Comparison of ENCODE assay signal across 23 mouse cellular contexts in the genomic region with DNA sequence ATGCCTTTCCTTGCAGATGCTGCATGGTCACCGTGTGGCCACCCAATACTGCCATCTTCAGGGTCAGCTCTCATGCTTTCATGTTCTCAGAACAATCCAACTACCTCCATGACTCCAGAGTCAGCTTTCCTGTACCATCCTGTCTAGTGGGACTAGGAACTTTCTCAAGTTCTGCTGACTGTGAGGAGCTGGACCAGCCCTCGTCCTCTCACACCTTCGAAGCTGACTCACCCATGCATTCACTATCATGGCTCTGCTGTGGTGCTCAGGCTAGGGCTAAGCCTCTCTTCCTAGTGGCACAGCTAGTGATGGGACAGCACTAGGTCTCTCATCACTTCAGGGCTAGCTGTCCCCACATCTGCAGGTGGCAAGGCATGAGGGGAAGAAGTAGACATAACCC. TPM values are rescaled to one million over a fixed set of nuclear protein-coding genes. Genes with fewer than 3 reads are reported as not detected.
DNase-seq lines count a peak whose midpoint lies in the region; ATAC-seq and TF ChIP-seq lines count a peak whose summit lies in the region.
"Had no signal": no experiment of that assay in that cellular context is flagged by ENCODE, and none has a peak within 500 bp of the region (broad histone marks: within the 10 kb centered on the region; RNA-seq: fewer than 3 reads in every experiment).

No protein-coding gene starts in this region.

- H3K27ac ChIP-seq in intestine, postnatal 0 days (ENCODE audit: low read depth, low read length) = no peak overlapping the region
- H3K27ac ChIP-seq in intestine, embryonic 16.5 days (ENCODE audit: low read length) = no peak overlapping the region
- H3K27ac ChIP-seq in lung, postnatal 0 days (ENCODE audit: low read length) = no peak overlapping the region
- peak overlapping the region; percentile 63 for H3K27ac ChIP-seq in macrophage
- H3K27ac ChIP-seq: embryonic facial prominence, embryonic 10.5 days; forebrain, embryonic 10.5 days; heart, adult 2 months; heart, embryonic 15.5 days; hindbrain, embryonic 10.5 days; hindbrain, embryonic 14.5 days had no signal

- TF ChIP-seq POLR2A in lung, adult 2 months (IDR thresholded peaks at IDR 0.05; ENCODE audit: borderline replicate concordance, extremely low read depth, low read depth, low read length) = no peak

- H3K9ac ChIP-seq in intestine, postnatal 0 days (ENCODE audit: low read depth, low read length) = no peak overlapping the region
- H3K9ac ChIP-seq in intestine, embryonic 16.5 days (ENCODE audit: low read depth, low read length) = no peak overlapping the region
- H3K9ac ChIP-seq in lung, postnatal 0 days (replicated peaks; ENCODE audit: low read depth) = no peak overlapping the region
- H3K9ac ChIP-seq: heart, embryonic 15.5 days; hindbrain, embryonic 14.5 days had no signal

- no peaks in the 10 kb centered on the region for H3K36me3 ChIP-seq in intestine, postnatal 0 days (ENCODE audit: control insufficient read depth, insufficient read depth)
- H3K36me3 ChIP-seq in intestine, embryonic 16.5 days (ENCODE audit: control insufficient read depth, insufficient read depth, low read length) = no peaks in the 10 kb centered on the region
- H3K36me3 ChIP-seq in lung, postnatal 0 days (ENCODE audit: insufficient read depth, low read length) = no peaks in the 10 kb centered on the region
- no peaks in the 10 kb centered on the region for H3K36me3 ChIP-seq in macrophage (ENCODE audit: inconsistent target)
- H3K36me3 ChIP-seq: embryonic facial prominence, embryonic 10.5 days; forebrain, embryonic 10.5 days; heart, embryonic 15.5 days; hindbrain, embryonic 10.5 days had no signal

- no peaks in the 10 kb centered on the region for H3K27me3 ChIP-seq in intestine, postnatal 0 days (replicated peaks; ENCODE audit: control insufficient read depth, insufficient read depth, low read length)
- no peaks in the 10 kb centered on the region for H3K27me3 ChIP-seq in intestine, embryonic 16.5 days (replicated peaks; ENCODE audit: control insufficient read depth, insufficient read depth, low read length)
- no peaks in the 10 kb centered on the region for H3K27me3 ChIP-seq in lung, postnatal 0 days (replicated peaks; ENCODE audit: insufficient read depth, low read length)
- H3K27me3 ChIP-seq: heart, embryonic 15.5 days had no signal

- ATAC-seq in intestine, postnatal 0 days = peak; percentile 36; the same call in 1 of the 2 replicates
- no peak for ATAC-seq in intestine, embryonic 16.5 days
- ATAC-seq in lung, postnatal 0 days = no peak
- ATAC-seq: activated CD4-positive, CD25-positive, alpha-beta regulatory T cell, adult 4 months; forebrain, embryonic 14.5 days; Patski had no signal

- no peak for TF ChIP-seq EP300 in lung, postnatal 0 days (IDR thresholded peaks at IDR 0.05)

- no peak overlapping the region for H3K4me3 ChIP-seq in intestine, postnatal 0 days (ENCODE audit: low read depth, low read length)
- H3K4me3 ChIP-seq in intestine, embryonic 16.5 days (ENCODE audit: low read length) = no peak overlapping the region
- H3K4me3 ChIP-seq in lung, postnatal 0 days (ENCODE audit: low read depth, low read length) = no peak overlapping the region
- H3K4me3 ChIP-seq in lung, adult 2 months (replicated peaks; ENCODE audit: extremely low read depth, low read depth, low read length) = no peak overlapping the region
- no peak overlapping the region for H3K4me3 ChIP-seq in macrophage (ENCODE audit: inconsistent target)
- H3K4me3 ChIP-seq: embryonic facial prominence, embryonic 10.5 days; forebrain, embryonic 10.5 days; heart, adult 2 months; heart, embryonic 15.5 days; hindbrain, embryonic 10.5 days had no signal

- DNase-seq in lung, postnatal 0 days (ENCODE audit: low spot score) = no peak
- no peak for DNase-seq in lung, adult 2 months
- DNase-seq in natural killer cell, adult 2 months (ENCODE audit: low spot score in 2 of 2) = no peak
- no peak for DNase-seq in frontal cortex, postnatal 36 days (ENCODE audit: low spot score in 2 of 2)
- DNase-seq: adrenal gland, postnatal 14 days; cerebellum, adult 18-20 months; cerebellum, adult 9-11 months; cerebellum, postnatal 36 days; gastrocnemius, postnatal 10 days; heart, adult 2 months; heart, postnatal 14 days had no signal

- H3K4me1 ChIP-seq in intestine, postnatal 0 days (replicated peaks; ENCODE audit: control insufficient read depth, insufficient read depth, low read length) = peaks cover 3% of the 10 kb centered on the region; the same call in 1 of the 2 replicates
- no peaks in the 10 kb centered on the region for H3K4me1 ChIP-seq in intestine, embryonic 16.5 days (ENCODE audit: control insufficient read depth, insufficient read depth, low read length)
- H3K4me1 ChIP-seq in lung, postnatal 0 days (ENCODE audit: insufficient read depth, low read depth, low read length) = no peaks in the 10 kb centered on the region; the same call in 1 of the 2 replicates
- peaks cover 8% of the 10 kb centered on the region for H3K4me1 ChIP-seq in lung, adult 2 months (ENCODE audit: control insufficient read depth, insufficient read depth, low read length)
- H3K4me1 ChIP-seq: embryonic facial prominence, embryonic 10.5 days; forebrain, embryonic 10.5 days; heart, embryonic 15.5 days; hindbrain, embryonic 10.5 days had no signal

- no peak overlapping the region for H3K4me2 ChIP-seq in intestine, postnatal 0 days (replicated peaks; ENCODE audit: low read depth)
- no peak overlapping the region for H3K4me2 ChIP-seq in intestine, embryonic 16.5 days (ENCODE audit: low read depth, low read length)
- H3K4me2 ChIP-seq in lung, postnatal 0 days (replicated peaks; ENCODE audit: low read depth, low read length) = no peak overlapping the region
- H3K4me2 ChIP-seq: heart, embryonic 11.5 days; heart, embryonic 15.5 days; hindbrain, embryonic 14.5 days had no signal

- 88% methylated on average over 3 of the region's 3 CpGs for WGBS in intestine, postnatal 0 days
- WGBS in intestine, embryonic 16.5 days = 86% methylated on average over 3 of the region's 3 CpGs
- 89% methylated on average over 3 of the region's 3 CpGs for WGBS in lung, postnatal 0 days
- 85% methylated on average over 3 of the region's 3 CpGs for WGBS in lung, adult 2 months
- 96% methylated on average over 3 of the region's 3 CpGs for WGBS in macrophage (ENCODE audit: missing documents)

- TF ChIP-seq CTCF in intestine, postnatal 0 days (IDR thresholded peaks at IDR 0.05; ENCODE audit: low read depth) = no peak
- peak; percentile 16; the same call in 1 of the 2 replicates for TF ChIP-seq CTCF in lung, postnatal 0 days (IDR thresholded peaks at IDR 0.05)
- TF ChIP-seq CTCF in lung, adult 2 months (IDR thresholded peaks at IDR 0.05; ENCODE audit: insufficient read depth, low read length) = no peak

- no peaks in the 10 kb centered on the region for H3K79me2 ChIP-seq in macrophage (ENCODE audit: inconsistent target)

- H3K9me3 ChIP-seq in intestine, postnatal 0 days (ENCODE audit: control insufficient read depth) = no peaks in the 10 kb centered on the region
- no peaks in the 10 kb centered on the region for H3K9me3 ChIP-seq in intestine, embryonic 16.5 days (ENCODE audit: control insufficient read depth, low read length)
- H3K9me3 ChIP-seq in lung, postnatal 0 days (ENCODE audit: low read length) = no peaks in the 10 kb centered on the region
- H3K9me3 ChIP-seq: embryonic facial prominence, embryonic 10.5 days; forebrain, embryonic 10.5 days; heart, embryonic 15.5 days; hindbrain, embryonic 10.5 days had no signal

RNA-seq across cellular contexts. Expression of gene Cd36, which starts 30.7 kb away (rescaled TPM):
- polyA plus RNA-seq in intestine, postnatal 0 days (2015; fragmentation: Nextera tagmentation; extraction: Ambion mirVana) = 178 and 199 TPM in 2 replicates
- polyA plus RNA-seq in intestine, embryonic 16.5 days (2015; fragmentation: Nextera tagmentation; extraction: Ambion mirVana) = 44.9 and 63.4 TPM in 2 replicates
- 448 and 458 TPM in 2 replicates for polyA plus RNA-seq in lung, postnatal 0 days (2015; fragmentation: Nextera tagmentation; extraction: Ambion mirVana)
- 154 and 256 TPM in 2 replicates for polyA plus RNA-seq in lung, adult 2 months (2012; rRNA removed)
- total RNA-seq in macrophage (2018; cell fraction: chromatin; rRNA removed) = 100 to 1,000 TPM in 8 of 26 experiments, 10 to 100 TPM in 17, 1 to 10 TPM in 1; 9.6 to 358 (median 52.5) TPM
- total RNA-seq in macrophage (2018; cell fraction: cytosol; rRNA removed) = 100 to 1,000 TPM in 25 of 26 experiments, 10 to 100 TPM in 1; 65.8 to 754 (median 283) TPM
- total RNA-seq in macrophage (2018; cell fraction: nucleus; rRNA removed) = 1,000 to 10,000 TPM in 1 of 26 experiments, 100 to 1,000 TPM in 15, 10 to 100 TPM in 10; 47.4 to 1,012 (median 148) TPM
- polyA plus RNA-seq in macrophage (2018) = 128 to 1,439 TPM (median 932 TPM) in 3 replicates
